Mouse (Mus musculus) C2C12 (cell line): ENCODE data around the gene Srrd. TPM values are rescaled to one million over a fixed set of nuclear protein-coding genes. Genes with fewer than 3 reads are reported as not detected.
"Not testable (repeated sequence)": the region's sequence is repeated elsewhere in the genome, so short reads cannot be mapped to it uniquely, and the experiment has no call there.

Source experiments
- H3K27me3 ChIP-seq: one replicate; pipeline ENCODE4 v1.6.1; 2011; ENCODE audit not compliant: control insufficient read depth, insufficient read depth, insufficient read length
- H3K36me3 ChIP-seq: one replicate; pipeline ENCODE4 v1.6.1; 2011; ENCODE audit not compliant: control insufficient read depth, insufficient read depth
- H3K4me3 ChIP-seq: one replicate; pipeline ENCODE4 v1.5.1; 2011; ENCODE audit warnings: mild to moderate bottlenecking, control low read depth; ENCODE audit not compliant: poor library complexity, insufficient read depth, severe bottlenecking
- H3K79me2 ChIP-seq: one replicate; pipeline ENCODE4 v1.6.1; 2011; ENCODE audit not compliant: control insufficient read depth, insufficient read depth
- H3K79me3 ChIP-seq: one replicate; pipeline ENCODE4 v1.6.1; 2011; ENCODE audit warnings: low read depth, control low read depth
- H3ac ChIP-seq: one replicate; pipeline ENCODE3; 2011; ENCODE audit warnings: low read depth; ENCODE audit not compliant: control insufficient read depth, insufficient read length
- CEBPB ChIP-seq: IDR thresholded peaks from one replicate; pipeline ENCODE4 v1.6.1; 2011; ENCODE audit warnings: low read depth, mild to moderate bottlenecking, control low read depth, moderate library complexity
- CTCF ChIP-seq: IDR thresholded peaks from one replicate; pipeline ENCODE4 v1.5.1; 2011; ENCODE audit not compliant: control insufficient read depth, insufficient read depth, insufficient read length
- FOSL1 ChIP-seq: IDR thresholded peaks from one replicate; pipeline ENCODE4 v1.8.0; 2011; ENCODE audit warnings: mild to moderate bottlenecking, low read length; ENCODE audit not compliant: poor library complexity, insufficient read depth, severe bottlenecking
- MAX ChIP-seq: IDR thresholded peaks from one replicate; pipeline ENCODE4 v1.6.1; 2011; ENCODE audit warnings: mild to moderate bottlenecking, control low read depth
- MYOD1 ChIP-seq: IDR thresholded peaks from one replicate; pipeline ENCODE4 v1.6.1; 2011; ENCODE audit warnings: low read depth; ENCODE audit not compliant: control insufficient read depth, insufficient read length
- MYOG ChIP-seq: IDR thresholded peaks from one replicate; pipeline ENCODE4 v1.6.1; 2011; ENCODE audit not compliant: control insufficient read depth, insufficient read length; ENCODE audit errors: extremely low read depth
- USF1 ChIP-seq: IDR thresholded peaks from one replicate; pipeline ENCODE4 v1.6.1; 2011; ENCODE audit warnings: low read depth, mild to moderate bottlenecking, control low read depth, moderate library complexity
- polyA plus RNA-seq: library from polyadenylated mRNA; unstranded; fragments of >200 nt; fragmentation: generic; extraction: Trizol; gene quantifications from one replicate; pipeline ENCODE4 v1.2.1, GENCODE M21; 2012; ENCODE audit warnings: missing spikeins

Srrd gene
- polyA plus RNA-seq, 1 experiment = 26.2 TPM

DNA sequence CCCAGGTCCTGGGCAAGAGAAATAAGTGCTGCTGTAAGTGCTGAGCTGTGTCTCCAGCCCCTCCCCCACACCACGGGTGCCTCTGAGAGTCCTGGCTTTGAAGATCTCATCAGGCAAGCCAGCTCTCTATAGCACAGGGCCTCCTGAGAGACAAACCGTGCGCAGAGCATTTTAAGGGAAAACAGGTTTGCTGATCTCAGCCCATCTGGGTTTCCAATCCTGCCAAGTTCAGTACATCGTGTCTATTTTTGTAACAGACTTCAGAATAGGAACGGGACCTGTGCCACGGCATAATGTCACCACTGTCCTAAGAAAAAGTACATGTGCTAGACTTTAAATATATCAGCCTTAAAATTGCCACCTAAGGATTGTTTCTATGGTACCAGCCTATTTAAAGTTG lies 21.9 kb downstream of the Srrd start:
- Histone ChIP-seq H3K79me2 (no peaks in the 10 kb centered on the region), H3ac (no peak overlapping the region), H3K36me3 (peaks cover under 1% of the 10 kb centered on the region), H3K27me3 (no peaks in the 10 kb centered on the region), H3K4me3 (no peak overlapping the region), H3K79me3 (no peaks in the 10 kb centered on the region)
- no peak for TF ChIP-seq MAX
- TF ChIP-seq FOSL1 = no peak
- TF ChIP-seq CEBPB = no peak
- no peak for TF ChIP-seq MYOG
- no peak for TF ChIP-seq USF1
- no peak for TF ChIP-seq MYOD1
- TF ChIP-seq CTCF = no peak

DNA sequence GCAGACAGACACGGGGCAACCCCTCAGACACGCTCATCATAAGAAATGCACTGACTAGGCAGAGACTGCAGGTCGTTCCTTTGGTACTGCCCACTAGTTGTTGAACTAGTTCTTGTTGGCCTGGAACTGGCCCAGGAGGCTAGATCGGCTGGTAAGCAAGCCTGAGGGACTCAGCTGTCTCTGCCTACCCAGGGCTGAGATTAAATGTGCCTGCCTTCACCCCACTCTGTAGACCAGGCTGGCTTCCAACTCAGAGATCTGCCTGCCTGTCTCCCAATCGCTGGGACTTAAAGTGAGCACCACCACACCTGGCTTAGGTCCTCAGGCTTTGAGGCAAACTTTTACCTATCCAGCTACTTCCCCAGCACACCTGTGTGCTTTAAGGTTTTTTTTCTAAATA lies 22.5 kb downstream of the Srrd start:
- H3ac ChIP-seq = no peak overlapping the region
- H3K79me3 ChIP-seq = no peaks in the 10 kb centered on the region
- no peaks in the 10 kb centered on the region for H3K79me2 ChIP-seq
- no peak overlapping the region for H3K4me3 ChIP-seq
- no peak for TF ChIP-seq MYOD1
- H3K36me3 ChIP-seq = peaks cover 6% of the 10 kb centered on the region
- H3K27me3 ChIP-seq = no peaks in the 10 kb centered on the region

DNA sequence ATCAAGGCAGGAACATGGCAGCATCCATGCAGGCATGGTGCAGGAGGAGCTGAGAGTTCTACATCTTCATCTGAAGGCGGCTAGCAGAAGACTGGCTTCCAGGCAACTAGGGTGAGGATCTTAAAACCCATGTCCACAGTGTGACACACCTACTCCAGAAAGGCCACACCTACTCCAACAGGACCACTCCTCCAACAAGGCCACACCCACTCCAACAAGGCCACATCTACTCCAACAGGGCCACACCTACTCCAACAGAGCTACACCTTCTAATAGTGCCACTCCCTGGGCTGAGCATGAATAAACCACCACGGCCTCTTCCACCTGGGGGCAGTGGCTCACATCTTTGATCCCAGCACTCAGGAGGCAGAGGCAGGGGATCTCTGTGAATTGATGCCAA lies 23.5 kb downstream of the Srrd start:
- H3K27me3 ChIP-seq, H3ac ChIP-seq, H3K4me3 ChIP-seq, H3K79me3 ChIP-seq, H3K79me2 ChIP-seq: not testable (repeated sequence)
- peaks cover 15% of the 10 kb centered on the region for H3K36me3 ChIP-seq

DNA sequence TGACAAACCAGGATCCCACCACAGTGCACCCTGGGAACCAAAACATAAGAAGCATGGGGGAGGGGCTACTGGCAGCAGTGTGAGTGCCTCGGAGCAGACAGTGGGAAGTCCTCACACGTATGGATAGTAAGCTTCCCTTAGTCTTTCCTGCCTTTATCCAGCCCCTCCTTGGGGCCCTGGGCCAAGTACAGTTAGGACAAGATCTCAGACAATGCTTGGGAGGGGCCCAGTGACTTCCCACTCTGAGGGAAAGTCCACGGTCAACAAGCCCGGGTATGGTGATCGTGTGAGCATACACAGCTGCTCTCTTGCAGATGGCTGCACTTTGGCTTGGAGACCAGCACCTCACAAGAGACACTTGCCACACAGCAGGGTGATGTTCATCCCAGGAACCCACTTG lies 25.5 kb downstream of the Srrd start:
- H3ac ChIP-seq = no peak overlapping the region
- TF ChIP-seq MAX (no peak), CEBPB (no peak), USF1 (no peak), FOSL1 (no peak), MYOG (no peak), CTCF (no peak), MYOD1 (no peak)
- H3K79me2 ChIP-seq = no peaks in the 10 kb centered on the region
- no peak overlapping the region for H3K4me3 ChIP-seq
- peaks cover 34% of the 10 kb centered on the region for H3K36me3 ChIP-seq
- H3K27me3 ChIP-seq = no peaks in the 10 kb centered on the region
- H3K79me3 ChIP-seq = no peaks in the 10 kb centered on the region

DNA sequence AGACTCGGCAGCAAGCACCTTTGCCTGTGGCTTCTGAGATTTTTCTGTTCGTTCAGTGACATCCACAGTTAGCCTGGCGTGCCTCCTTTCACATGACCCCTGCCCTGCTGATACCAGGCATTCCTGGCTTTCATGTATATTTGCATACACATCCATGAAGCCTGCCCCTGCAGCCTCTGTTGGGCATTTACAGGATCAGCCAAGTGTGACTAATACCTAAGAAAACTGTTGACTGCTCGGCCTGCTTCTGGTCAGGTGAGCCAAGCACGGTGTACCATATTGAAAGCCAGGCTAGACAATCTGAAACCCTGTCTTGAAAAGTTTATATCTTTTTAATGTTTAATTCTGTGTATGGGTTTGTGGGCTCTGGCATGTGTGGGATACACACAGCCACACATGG lies 26.4 kb downstream of the Srrd start:
- no peak for TF ChIP-seq MAX
- TF ChIP-seq CEBPB = no peak
- no peak for TF ChIP-seq FOSL1
- Histone ChIP-seq H3K4me3 (no peak overlapping the region), H3K36me3 (peaks cover 41% of the 10 kb centered on the region), H3K79me3 (no peaks in the 10 kb centered on the region), H3K27me3 (no peaks in the 10 kb centered on the region), H3K79me2 (no peaks in the 10 kb centered on the region), H3ac (no peak overlapping the region)

DNA sequence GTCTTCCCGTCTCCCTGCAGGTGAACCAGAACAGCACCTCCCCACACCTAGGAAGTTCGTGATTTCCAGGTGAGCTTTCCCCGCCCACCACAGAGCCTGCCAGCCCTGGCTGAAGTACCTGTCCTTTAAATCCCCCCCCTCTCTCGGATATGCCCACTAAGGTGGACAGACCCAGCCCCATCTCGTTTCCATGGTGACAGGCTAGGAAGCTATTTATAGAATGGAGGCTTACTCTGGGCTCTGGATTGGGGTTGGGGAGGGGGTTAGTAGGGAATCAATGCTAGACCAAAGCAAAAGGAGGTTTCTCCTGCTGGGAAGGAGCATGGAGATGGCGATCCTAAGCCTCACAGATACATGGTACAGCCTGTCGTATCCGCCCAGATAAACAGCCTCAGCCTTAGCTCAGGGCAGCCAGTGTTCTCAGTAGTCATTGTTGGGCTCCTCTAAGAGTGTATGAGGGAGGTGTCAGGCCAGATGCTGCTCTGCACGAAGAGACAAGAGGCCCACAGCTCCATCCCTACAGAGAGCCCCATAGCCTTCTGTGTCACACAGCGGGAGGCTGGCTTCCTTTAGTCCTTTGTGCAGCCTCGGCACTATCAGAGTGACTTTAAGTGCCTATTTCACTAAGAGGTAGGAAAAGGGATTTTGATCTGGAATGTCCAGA lies 29.5 kb downstream of the Srrd start:
- Histone ChIP-seq H3K4me3 (no peak overlapping the region), H3K79me2 (peaks cover 7% of the 10 kb centered on the region), H3ac (no peak overlapping the region), H3K79me3 (peaks cover 1% of the 10 kb centered on the region), H3K36me3 (peaks cover 72% of the 10 kb centered on the region), H3K27me3 (no peaks in the 10 kb centered on the region)
- TF ChIP-seq MYOD1 (no peak), MAX (no peak), MYOG (no peak), CEBPB (no peak), USF1 (no peak), FOSL1 (no peak), CTCF (no peak)
